14 mouse cellular contexts compared by ENCODE assay signal in genomic region chr6:87510999-87511398, GRCm38 (mm10). TPM values are rescaled to one million over a fixed set of nuclear protein-coding genes. Genes with fewer than 3 reads are reported as not detected.
DNase-seq lines count a peak whose midpoint lies in the region; ATAC-seq and TF ChIP-seq lines count a peak whose summit lies in the region.
"Had no signal": no experiment of that assay in that cellular context is flagged by ENCODE, and none has a peak within 500 bp of the region (broad histone marks: within the 10 kb centered on the region; RNA-seq: fewer than 3 reads in every experiment).

No protein-coding gene starts in this region.

- peak in 1 of 2 experiments; percentile 33; a peak in 1 of 4 replicates for TF ChIP-seq EP300 in MEL (IDR thresholded peaks at IDR 0.05; ENCODE audit: low read depth in 1 of 2, low read length in 2 of 2)

- H3K4me2 ChIP-seq in forebrain, embryonic 12.5 days, result no peak overlapping the region
- no peak overlapping the region for H3K4me2 ChIP-seq in kidney, embryonic 14.5 days (replicated peaks; ENCODE audit: low read depth, low read length)
- H3K4me2 ChIP-seq: embryonic facial prominence, embryonic 13.5 days; liver, embryonic 12.5 days had no signal

- no peaks in the 10 kb centered on the region for H3K9me3 ChIP-seq in MEL (replicated peaks; ENCODE audit: insufficient read depth, low read length)
- no peaks in the 10 kb centered on the region for H3K9me3 ChIP-seq in forebrain, embryonic 12.5 days
- H3K9me3 ChIP-seq in kidney, embryonic 14.5 days (ENCODE audit: control insufficient read depth, low read length), result no peaks in the 10 kb centered on the region
- H3K9me3 ChIP-seq: embryonic facial prominence, embryonic 13.5 days; liver, embryonic 12.5 days had no signal

- no peaks in the 10 kb centered on the region for H3K27me3 ChIP-seq in MEL (ENCODE audit: control insufficient read depth in 1 of 2, insufficient read depth in 2 of 2, low read length in 2 of 2)
- no peaks in the 10 kb centered on the region for H3K27me3 ChIP-seq in forebrain, embryonic 12.5 days
- H3K27me3 ChIP-seq in kidney, embryonic 14.5 days (ENCODE audit: control insufficient read depth, insufficient read depth, low read length), result no peaks in the 10 kb centered on the region
- H3K27me3 ChIP-seq: embryonic facial prominence, embryonic 13.5 days; liver, embryonic 12.5 days had no signal

- H3K36me3 ChIP-seq in MEL (ENCODE audit: control insufficient read depth in 1 of 2, insufficient read depth in 2 of 2, low read length in 2 of 2), result peaks cover 0 to 9% of the 10 kb centered on the region in 2 experiments; a peak in 2 of 4 replicates
- H3K36me3 ChIP-seq in forebrain, embryonic 12.5 days (replicated peaks), result no peaks in the 10 kb centered on the region
- H3K36me3 ChIP-seq in kidney, embryonic 14.5 days (ENCODE audit: control insufficient read depth, insufficient read depth, low read length), result no peaks in the 10 kb centered on the region
- H3K36me3 ChIP-seq: embryonic facial prominence, embryonic 13.5 days; liver, embryonic 12.5 days had no signal

- H3K27ac ChIP-seq in MEL (ENCODE audit: control insufficient read depth, low read depth, low read length), result no peak overlapping the region
- no peak overlapping the region for H3K27ac ChIP-seq in forebrain, embryonic 12.5 days
- H3K27ac ChIP-seq in kidney, embryonic 14.5 days (ENCODE audit: low read depth, low read length), result no peak overlapping the region
- H3K27ac ChIP-seq: embryonic facial prominence, embryonic 13.5 days; liver, embryonic 12.5 days had no signal

- no peak overlapping the region for H3K4me3 ChIP-seq in MEL (ENCODE audit: control insufficient read depth in 1 of 2, insufficient read depth in 1 of 2, low read depth in 2 of 2, low read length in 2 of 2)
- no peak overlapping the region for H3K4me3 ChIP-seq in forebrain, embryonic 12.5 days (replicated peaks)
- no peak overlapping the region for H3K4me3 ChIP-seq in kidney, embryonic 14.5 days (ENCODE audit: low read length)
- H3K4me3 ChIP-seq: embryonic facial prominence, embryonic 13.5 days; liver, embryonic 12.5 days had no signal

- WGBS in forebrain, embryonic 12.5 days, result 88% methylated on average over 4 of the region's 4 CpGs
- WGBS in kidney, embryonic 14.5 days, result 77% methylated on average over 4 of the region's 4 CpGs

- TF ChIP-seq POLR2A in MEL (IDR thresholded peaks at IDR 0.05; ENCODE audit: control insufficient read depth in 1 of 2, insufficient read depth in 1 of 2, low read depth in 1 of 2, low read length in 2 of 2, poor library complexity in 1 of 2), result no peak

- intact Hi-C loops in left cerebral cortex, postnatal 10 days (cut with DNase I), result loop anchor here (5.0 kb wide), 2 partner anchors 44 to 409 kb away; partner anchors contain the start of gene D6Ertd527e

- TF ChIP-seq RAD21 in MEL (IDR thresholded peaks at IDR 0.05; ENCODE audit: low read depth, low read length), result no peak

- DNase-seq in left cerebral cortex, adult 11 months (ENCODE audit: low spot score), result peak; percentile 45
- DNase-seq in left cerebral cortex, postnatal 10 days (ENCODE audit: extremely low spot score in 1 of 2, low spot score in 2 of 2), result no peak
- DNase-seq in 3T3-L1 (ENCODE audit: low read depth, low spot score), result peak; percentile 91
- peak; percentile 84 for DNase-seq in MEL (ENCODE audit: low read depth, low spot score)
- DNase-seq in fibroblast of lung, adult 2 months (ENCODE audit: low read depth), result peak; percentile 28
- DNase-seq in kidney, postnatal 14 days, result no peak
- DNase-seq: cerebellum, adult 9-11 months; forebrain, postnatal 0 days; kidney, postnatal 36 days; right cerebral cortex, postnatal 4 days had no signal

- ATAC-seq in forebrain, embryonic 12.5 days (ENCODE audit: low FRiP score), result no peak
- ATAC-seq in kidney, embryonic 14.5 days (ENCODE audit: low FRiP score, low TSS enrichment), result no peak
- ATAC-seq: forebrain, postnatal 0 days; liver, embryonic 12.5 days had no signal

- H3K4me1 ChIP-seq in MEL (ENCODE audit: control insufficient read depth in 1 of 2, insufficient read depth in 2 of 2, low read length in 2 of 2), result no peaks in the 10 kb centered on the region
- H3K4me1 ChIP-seq in forebrain, embryonic 12.5 days, result no peaks in the 10 kb centered on the region
- no peaks in the 10 kb centered on the region for H3K4me1 ChIP-seq in kidney, embryonic 14.5 days (ENCODE audit: control insufficient read depth, insufficient read depth, low read length)
- H3K4me1 ChIP-seq: embryonic facial prominence, embryonic 13.5 days; liver, embryonic 12.5 days had no signal

- H3K79me2 ChIP-seq in MEL (ENCODE audit: control insufficient read depth, insufficient read depth, low read length, poor library complexity), result no peaks in the 10 kb centered on the region

- H3K9ac ChIP-seq in MEL (ENCODE audit: control insufficient read depth, low read depth, low read length, poor library complexity, severe bottlenecking), result no peak overlapping the region
- H3K9ac ChIP-seq in forebrain, embryonic 12.5 days, result no peak overlapping the region
- no peak overlapping the region for H3K9ac ChIP-seq in kidney, embryonic 14.5 days (ENCODE audit: low read depth, low read length)
- H3K9ac ChIP-seq: embryonic facial prominence, embryonic 13.5 days; forebrain, postnatal 0 days; liver, embryonic 12.5 days had no signal

- TF ChIP-seq CTCF in MEL (IDR thresholded peaks at IDR 0.05 in 2 of 3, conservative IDR thresholded peaks at IDR 0.05 in 1 of 3; ENCODE audit: control insufficient read depth in 1 of 3, insufficient read depth in 1 of 3, low read depth in 2 of 3, low read length in 3 of 3, poor library complexity in 1 of 3, severe bottlenecking in 1 of 3), result no peak

TF ChIP-seq in MEL, 35 proteins besides CTCF, POLR2A, EP300 and RAD21:
- TF ChIP-seq SMC3 (IDR thresholded peaks at IDR 0.05; ENCODE audit: low read depth, low read length) (no peak), TCF12 (IDR thresholded peaks at IDR 0.05; ENCODE audit: low read depth, low read length) (0 out of 2 replicates have a peak, but pooled peaks have one; percentile 12), GABPA (IDR thresholded peaks at IDR 0.05; ENCODE audit: low read depth, low read length) (no peak), RCOR1 (IDR thresholded peaks at IDR 0.05; ENCODE audit: low read depth, low read length) (peak; percentile 89), JUND (IDR thresholded peaks at IDR 0.05; ENCODE audit: low read depth, low read length) (peak; percentile 62; the same call in 1 of the 2 replicates)
TF ChIP-seq in MEL: peak in this region for 3.

RNA-seq across cellular contexts. Expression of gene Arhgap25, which starts 22.1 kb away (rescaled TPM):
- total RNA-seq in left cerebral cortex, postnatal 10 days (2021), result 1 to 10 TPM; 6.1 to 6.4 TPM
- 3.4 and 3.5 TPM in 2 replicates for total RNA-seq in MEL (2012; rRNA removed)
- polyA plus RNA-seq in MEL (2012; ENCODE audit: insufficient read depth in 1 of 2, insufficient read length in 2 of 2, low read depth in 1 of 2, low replicate concordance in 2 of 2, missing spikeins in 1 of 2), result 1 to 10 TPM in 1 of 2 experiments, not detected in 1; 5.2 TPM
- polyA plus RNA-seq in forebrain, embryonic 12.5 days (2016; fragmentation: Nextera tagmentation; extraction: Ambion mirVana), result 1.4 and 1.6 TPM in 2 replicates
- 3.3 and 5.1 TPM in 2 replicates for polyA plus RNA-seq in kidney, embryonic 14.5 days (2014; fragmentation: Nextera tagmentation; extraction: Ambion mirVana)

Comparison
In these comparisons a context has a peak if more than half of its experiments do, and no peak if none do; other contexts are left out.
1. DNase-seq: peak in left cerebral cortex, adult 11 months (single experiment), 3T3-L1 (single experiment), MEL (single experiment) and fibroblast of lung, adult 2 months (single experiment); none in left cerebral cortex, postnatal 10 days (0 of 2) and kidney, postnatal 14 days (single experiment).